Mouse (Mus musculus): Measurements from ENCODE around the gene Fam217a. TPM values are rescaled to one million over a fixed set of nuclear protein-coding genes. Genes with fewer than 3 reads are reported as not detected.
"Not testable (repeated sequence)": the region's sequence is repeated elsewhere in the genome, so short reads cannot be mapped to it uniquely, and the experiment has no call there.

The Fam217a gene
- polyA plus RNA-seq, 1 experiment from 2014 or later = 0.75 TPM

DNA sequence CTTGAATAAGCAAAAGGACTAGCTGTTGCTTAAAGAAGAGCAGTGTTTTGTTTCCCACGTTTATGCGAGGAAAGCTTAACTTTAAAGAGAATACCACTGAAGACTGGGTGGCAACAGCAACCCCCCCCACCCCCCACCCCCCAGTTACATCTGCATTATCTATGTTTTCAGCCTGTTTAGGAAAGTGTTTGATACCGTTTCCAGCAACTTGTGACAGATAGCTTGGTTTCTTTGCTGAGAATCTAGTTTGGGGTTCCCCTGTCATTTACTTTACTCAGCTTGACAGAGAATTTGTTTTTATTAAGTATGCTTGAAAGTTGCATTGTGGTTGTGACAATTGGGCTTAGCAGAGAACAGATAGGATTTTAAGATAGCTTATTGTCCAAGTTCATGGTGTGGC is 47.6 kb downstream of the Fam217a start:
- peak overlapping the region; percentile 90; the same call in 1 of the 2 replicates for H3K9ac ChIP-seq (ENCODE audit: low read depth, low read length)
- no peaks in the 10 kb centered on the region for H3K27me3 ChIP-seq (ENCODE audit: control insufficient read depth, insufficient read depth, low read depth, low read length)
- WGBS = 5% methylated on average over 3 of the region's 3 CpGs
- ATAC-seq = no peak
- no peaks in the 10 kb centered on the region for H3K9me3 ChIP-seq (replicated peaks; ENCODE audit: control insufficient read depth, low read length, poor library complexity, severe bottlenecking)
- peak overlapping the region; percentile 90 for H3K4me3 ChIP-seq (ENCODE audit: low read depth, low read length)
- no peaks in the 10 kb centered on the region for H3K36me3 ChIP-seq (ENCODE audit: control insufficient read depth, insufficient read depth, low read length)
- no peak overlapping the region for H3K27ac ChIP-seq (ENCODE audit: low read length)
- H3K4me1 ChIP-seq (ENCODE audit: control insufficient read depth, insufficient read depth, low read length) = peaks cover 26% of the 10 kb centered on the region
- H3K4me2 ChIP-seq (ENCODE audit: low read length) = peak overlapping the region; percentile 61

DNA sequence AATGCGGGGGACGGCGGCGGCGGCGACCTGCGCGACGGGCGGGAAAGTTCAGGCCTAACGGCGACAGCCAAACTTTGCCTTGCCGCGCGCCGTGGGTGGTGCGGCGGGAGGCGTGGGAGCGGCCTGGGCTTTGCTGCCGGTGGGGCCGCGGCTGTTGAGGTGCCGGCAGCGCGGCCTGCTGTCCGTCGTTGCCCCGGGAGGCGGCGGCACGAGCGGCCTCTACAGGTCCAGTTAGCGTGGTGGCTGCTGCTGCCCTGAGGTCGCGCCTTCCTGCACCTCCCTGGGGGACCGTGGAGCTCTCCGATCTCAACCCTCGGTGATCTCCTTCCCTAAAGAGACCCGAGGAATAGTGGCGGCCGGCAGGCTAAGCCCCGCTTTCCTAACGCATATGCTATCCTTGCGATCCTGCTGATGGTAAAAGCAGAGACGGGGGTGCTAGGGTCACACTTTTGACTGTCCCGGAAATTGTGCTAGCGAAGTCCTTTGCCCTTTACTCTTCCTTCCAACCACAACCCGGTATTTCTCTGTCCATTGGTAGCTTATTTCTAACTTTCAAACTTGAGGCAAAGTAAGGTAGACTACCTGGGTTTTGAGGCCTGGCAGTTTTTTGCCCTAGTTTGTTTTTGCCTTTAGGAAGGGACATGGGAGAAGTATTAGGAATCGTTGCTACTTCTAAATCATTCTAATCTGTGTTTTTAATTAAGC is 48.2 kb downstream of the Fam217a start:
- Histone ChIP-seq H3K27me3 (ENCODE audit: control insufficient read depth, insufficient read depth, low read depth, low read length) (no peaks in the 10 kb centered on the region), H3K4me3 (ENCODE audit: low read depth, low read length) (peak overlapping the region; percentile 90), H3K9ac (ENCODE audit: low read depth, low read length) (peak overlapping the region; percentile 90), H3K36me3 (ENCODE audit: control insufficient read depth, insufficient read depth, low read length) (no peaks in the 10 kb centered on the region), H3K4me2 (ENCODE audit: low read length) (peak overlapping the region; percentile 61), H3K9me3 (replicated peaks; ENCODE audit: control insufficient read depth, low read length, poor library complexity, severe bottlenecking) (no peaks in the 10 kb centered on the region), H3K4me1 (ENCODE audit: control insufficient read depth, insufficient read depth, low read length) (peaks cover 26% of the 10 kb centered on the region), H3K27ac (ENCODE audit: low read length) (peak overlapping the region; percentile 95)
- ATAC-seq = peak; percentile 27
- WGBS = under 1% methylated on average over 47 of the region's 50 CpGs

GRCm38 (mm10) chr13:34875166-34875710 is 48.9 kb downstream of the Fam217a start, which contains the start of gene Prpf4b:
TSS of gene Prpf4b (plus strand) at chr13:34875302.
- Histone ChIP-seq H3K27me3 (ENCODE audit: control insufficient read depth, insufficient read depth, low read depth, low read length) (no peaks in the 10 kb centered on the region), H3K9me3 (replicated peaks; ENCODE audit: control insufficient read depth, low read length, poor library complexity, severe bottlenecking) (no peaks in the 10 kb centered on the region), H3K36me3 (ENCODE audit: control insufficient read depth, insufficient read depth, low read length) (no peaks in the 10 kb centered on the region), H3K9ac (ENCODE audit: low read depth, low read length) (peak within 1 kb of the TSS; percentile 90), H3K4me1 (ENCODE audit: control insufficient read depth, insufficient read depth, low read length) (peaks cover 26% of the 10 kb centered on the region), H3K27ac (ENCODE audit: low read length) (peak within 1 kb of the TSS; percentile 95), H3K4me3 (ENCODE audit: low read depth, low read length) (peak within 1 kb of the TSS; percentile 90), H3K4me2 (ENCODE audit: low read length) (peak within 1 kb of the TSS; percentile 68)
- peak; percentile 86 for ATAC-seq
- under 1% methylated on average over 40 of the region's 40 CpGs for WGBS

GRCm38 (mm10) chr13:34874736-34875135 is 49.4 kb downstream of the Fam217a start:
- peak overlapping the region; percentile 68 for H3K4me2 ChIP-seq (ENCODE audit: low read length)
- peak overlapping the region; percentile 95 for H3K27ac ChIP-seq (ENCODE audit: low read length)
- peak; percentile 51 for ATAC-seq
- H3K27me3 ChIP-seq (ENCODE audit: control insufficient read depth, insufficient read depth, low read depth, low read length); H3K36me3 ChIP-seq (ENCODE audit: control insufficient read depth, insufficient read depth, low read length); H3K9me3 ChIP-seq (replicated peaks; ENCODE audit: control insufficient read depth, low read length, poor library complexity, severe bottlenecking): not testable (repeated sequence)
- 21% methylated on average over 13 of the region's 13 CpGs for WGBS
- H3K9ac ChIP-seq (ENCODE audit: low read depth, low read length) = peak overlapping the region; percentile 90
- peaks cover 26% of the 10 kb centered on the region for H3K4me1 ChIP-seq (ENCODE audit: control insufficient read depth, insufficient read depth, low read length)
- peak overlapping the region; percentile 90 for H3K4me3 ChIP-seq (ENCODE audit: low read depth, low read length)

DNA sequence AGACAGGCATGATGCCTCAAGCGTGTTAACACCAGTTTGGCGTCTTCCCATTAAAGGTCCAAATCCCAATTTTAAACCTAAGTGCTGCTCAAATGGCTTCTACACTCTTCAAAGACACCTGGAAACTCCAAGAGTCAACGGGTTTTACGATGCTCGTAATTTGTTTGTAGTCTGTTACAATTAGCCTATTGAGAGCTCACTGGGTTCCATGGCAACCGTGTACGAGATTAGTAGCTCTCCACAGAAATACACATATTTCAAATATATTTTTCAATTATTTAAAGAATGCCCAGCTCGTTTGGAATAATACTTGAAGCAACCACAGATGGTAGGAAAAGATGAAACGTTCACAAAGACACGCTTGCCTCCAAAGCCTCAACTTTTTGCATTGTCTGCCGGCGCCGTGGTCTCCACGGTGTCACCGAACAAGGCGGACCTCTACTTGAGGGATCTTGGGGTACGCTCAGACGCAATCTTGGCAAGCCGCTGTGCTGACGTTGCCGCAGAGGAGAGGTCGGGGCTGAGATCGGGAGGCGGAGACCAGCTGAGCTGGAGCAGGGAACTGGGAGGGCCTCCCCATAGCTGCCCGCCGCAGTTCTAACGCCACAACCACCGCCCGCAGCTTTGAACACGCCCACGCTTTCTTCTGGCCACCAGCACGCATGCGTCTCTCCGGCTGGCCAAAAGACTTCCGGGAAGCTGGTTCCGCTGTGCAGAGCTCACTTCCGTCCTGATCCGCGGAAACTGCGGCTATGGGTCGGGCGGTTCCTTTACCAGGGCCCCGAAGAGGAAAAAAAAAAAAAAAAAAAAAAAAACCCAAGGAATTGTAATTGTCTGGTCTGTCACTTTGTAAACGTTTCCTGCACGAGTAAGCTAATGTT is 50.1 kb downstream of the Fam217a start:
- H3K4me1 ChIP-seq (ENCODE audit: control insufficient read depth, insufficient read depth, low read length) = peaks cover 23% of the 10 kb centered on the region
- H3K36me3 ChIP-seq (ENCODE audit: control insufficient read depth, insufficient read depth, low read length) = no peaks in the 10 kb centered on the region
- 2% methylated on average over 45 of the region's 45 CpGs for WGBS
- ATAC-seq = peak; percentile 93
- no peaks in the 10 kb centered on the region for H3K27me3 ChIP-seq (ENCODE audit: control insufficient read depth, insufficient read depth, low read depth, low read length)
- peak overlapping the region; percentile 90 for H3K4me3 ChIP-seq (ENCODE audit: low read depth, low read length)
- H3K4me2 ChIP-seq (ENCODE audit: low read length) = peak overlapping the region; percentile 68
- no peaks in the 10 kb centered on the region for H3K9me3 ChIP-seq (replicated peaks; ENCODE audit: control insufficient read depth, low read length, poor library complexity, severe bottlenecking)
- H3K27ac ChIP-seq (ENCODE audit: low read length) = peak overlapping the region; percentile 95
- H3K9ac ChIP-seq (ENCODE audit: low read depth, low read length) = peak overlapping the region; percentile 73

DNA sequence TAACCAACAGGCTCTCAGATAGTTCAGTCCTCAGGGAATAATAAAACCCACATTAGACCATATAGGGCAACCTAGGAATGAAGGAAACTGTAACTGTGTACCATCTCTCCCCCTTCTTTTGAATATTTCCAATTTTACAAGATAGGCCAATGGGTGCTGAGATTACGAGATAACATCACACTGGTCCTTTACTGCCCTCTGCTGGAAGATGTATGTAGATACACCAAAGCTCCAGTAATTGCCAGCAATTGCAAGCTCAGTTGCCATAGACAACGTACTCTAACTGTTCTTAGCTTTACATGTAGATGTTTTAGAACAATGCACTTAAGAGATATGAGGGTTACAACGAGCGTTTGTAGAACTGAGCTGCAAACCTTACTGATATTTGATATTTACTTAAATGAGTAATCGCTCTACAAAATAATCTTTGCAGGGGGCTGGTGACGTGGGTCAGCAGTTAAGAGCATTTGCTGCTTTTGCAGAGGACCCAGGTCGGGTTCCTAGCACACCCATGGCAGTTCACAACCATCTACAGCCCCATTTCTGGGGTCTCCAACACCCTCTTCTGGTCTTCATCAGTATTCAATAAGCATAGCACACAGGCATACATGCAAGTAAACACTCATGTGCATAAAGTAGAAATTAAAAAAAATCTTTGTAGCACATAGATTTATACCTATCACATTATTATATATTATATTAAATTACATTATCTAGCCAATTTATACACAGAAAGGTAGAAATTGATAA is 59.5 kb downstream of the Fam217a start:
- 39% methylated on average over 7 of the region's 7 CpGs for WGBS
- peak; percentile 88 for ATAC-seq
- H3K4me3 ChIP-seq (ENCODE audit: low read depth, low read length) = no peak overlapping the region
- H3K36me3 ChIP-seq (ENCODE audit: control insufficient read depth, insufficient read depth, low read length) = no peaks in the 10 kb centered on the region
- no peak overlapping the region for H3K27ac ChIP-seq (ENCODE audit: low read length)
- no peaks in the 10 kb centered on the region for H3K4me1 ChIP-seq (ENCODE audit: control insufficient read depth, insufficient read depth, low read length)
- no peaks in the 10 kb centered on the region for H3K27me3 ChIP-seq (ENCODE audit: control insufficient read depth, insufficient read depth, low read depth, low read length)
- no peak overlapping the region for H3K4me2 ChIP-seq (ENCODE audit: low read length)
- no peak overlapping the region for H3K9ac ChIP-seq (ENCODE audit: low read depth, low read length)
- H3K9me3 ChIP-seq (replicated peaks; ENCODE audit: control insufficient read depth, low read length, poor library complexity, severe bottlenecking) = no peaks in the 10 kb centered on the region

GRCm38 (mm10) chr13:34861166-34861565 is 62.9 kb downstream of the Fam217a start:
- not testable (repeated sequence) for H3K36me3 ChIP-seq (ENCODE audit: control insufficient read depth, insufficient read depth, low read length)

More at GRCm38 (mm10) chr13:34861166-34861565, 62.9 kb downstream of the Fam217a start:
- not testable (repeated sequence) for H3K9ac ChIP-seq (ENCODE audit: low read depth, low read length); H3K4me2 ChIP-seq (ENCODE audit: low read length); H3K27ac ChIP-seq (ENCODE audit: low read length); H3K27me3 ChIP-seq (ENCODE audit: control insufficient read depth, insufficient read depth, low read depth, low read length); ATAC-seq; H3K4me3 ChIP-seq (ENCODE audit: low read depth, low read length); H3K4me1 ChIP-seq (ENCODE audit: control insufficient read depth, insufficient read depth, low read length); H3K9me3 ChIP-seq (replicated peaks; ENCODE audit: control insufficient read depth, low read length, poor library complexity, severe bottlenecking)
- WGBS = 63% methylated on average over 6 of the region's 8 CpGs
